Mouse (Mus musculus) left cerebral cortex, postnatal 14 days (tissue): ENCODE data around the gene Tap1. TPM values are rescaled to one million over a fixed set of nuclear protein-coding genes. Genes with fewer than 3 reads are reported as not detected.

Experiments
- DNase-seq, 2 experiments: peaks; one replicate each; pipeline ENCODE4 v3.0.0; 2021 to 2022; ENCODE audit warnings: low spot score in 2 of 2, mixed read lengths in 1 of 2
- intact Hi-C: fragments of 180-260 bp; cut with DNase I; formaldehyde crosslinking; loops from one replicate; pipeline ENCODE4 v1.15.1; 2025
- total RNA-seq, 2 experiments: library from RNA; stranded (reverse); gene quantifications; 2 replicates each; pipeline ENCODE4 v1.2.3; 2021

The Tap1 gene
- total RNA-seq, 2 experiments from 2014 or later, result 2.1 to 2.8 TPM

DNA sequence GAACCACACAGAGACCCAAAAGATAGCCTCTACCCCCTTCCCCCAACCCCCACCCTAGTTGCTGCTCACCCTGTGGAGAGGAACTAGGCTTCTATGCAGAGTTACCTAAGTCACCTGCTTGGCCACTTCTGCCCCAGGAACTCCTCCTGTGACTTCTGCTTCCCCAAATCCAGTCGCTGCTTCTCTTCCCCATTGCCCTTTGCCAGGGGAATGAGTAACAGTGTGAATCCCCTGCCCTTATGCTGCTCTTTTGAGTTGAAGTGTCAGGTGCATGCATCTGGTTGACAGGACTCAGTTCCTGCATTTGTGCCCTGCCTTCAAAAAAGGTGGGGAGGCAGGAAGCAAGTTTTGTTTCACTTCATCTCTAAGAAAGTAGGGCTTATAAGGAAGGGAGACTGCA, 13.3 kb upstream of the Tap1 start:
- intact Hi-C loops, result loop anchor here (5.0 to 10.0 kb wide), 2 partner anchors 171 to 238 kb away; no protein-coding TSS in a partner anchor

DNA sequence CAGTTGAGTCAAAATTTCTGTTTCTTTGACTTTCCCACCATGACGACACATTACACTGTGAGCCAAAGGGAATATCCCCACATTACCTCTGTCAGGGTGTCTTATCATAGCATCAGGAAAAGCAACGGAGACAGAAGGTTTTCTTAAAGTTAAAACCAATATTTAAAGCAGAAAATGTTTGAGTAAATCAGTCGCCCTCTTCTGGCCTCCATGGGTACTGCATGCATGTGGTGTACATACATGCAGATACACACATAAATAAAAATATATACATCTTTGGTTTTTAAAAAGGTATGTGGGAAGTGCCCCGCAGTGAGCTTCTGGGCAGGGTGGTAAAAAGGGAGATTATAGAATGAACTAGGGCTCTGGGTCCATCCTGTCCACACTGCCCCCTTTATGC, 10.2 kb upstream of the Tap1 start:
- no peak for DNase-seq
- intact Hi-C loops, result loop anchor here (10.0 kb wide), 1 partner anchor 168 kb away; no protein-coding TSS in a partner anchor

More for the DNA sequence above, 13.3 kb upstream of the Tap1 start:
- DNase-seq, result no peak

DNA sequence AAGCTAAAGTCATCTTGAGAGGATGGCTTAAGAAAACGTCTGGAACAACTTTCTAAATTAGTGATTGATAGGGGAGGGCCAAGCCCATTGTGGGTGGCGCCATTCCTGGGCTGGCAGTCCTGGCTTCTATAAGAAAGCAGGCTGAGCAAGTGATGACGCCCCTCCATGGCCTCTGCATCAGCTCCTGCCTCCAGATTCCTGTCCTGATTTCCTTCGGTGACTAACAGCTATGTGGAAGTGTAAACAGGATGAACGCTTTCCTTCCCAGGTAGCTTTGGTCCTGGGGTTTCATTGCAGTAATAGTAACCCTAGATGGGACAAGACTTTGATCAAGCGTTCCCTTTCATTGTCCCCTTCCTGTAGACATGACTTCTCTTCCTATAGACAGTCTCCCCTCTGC, 8.3 kb upstream of the Tap1 start:
- no peak for DNase-seq
- intact Hi-C loops, result loop anchor here (10.0 kb wide), 1 partner anchor 166 kb away; no protein-coding TSS in a partner anchor

GRCm38 (mm10) chr17:34179913-34180859, 7.2 kb upstream of the Tap1 start:
- no peak for DNase-seq
- intact Hi-C loops, result loop anchor here (10.0 kb wide), 1 partner anchor 165 kb away; no protein-coding TSS in a partner anchor

DNA sequence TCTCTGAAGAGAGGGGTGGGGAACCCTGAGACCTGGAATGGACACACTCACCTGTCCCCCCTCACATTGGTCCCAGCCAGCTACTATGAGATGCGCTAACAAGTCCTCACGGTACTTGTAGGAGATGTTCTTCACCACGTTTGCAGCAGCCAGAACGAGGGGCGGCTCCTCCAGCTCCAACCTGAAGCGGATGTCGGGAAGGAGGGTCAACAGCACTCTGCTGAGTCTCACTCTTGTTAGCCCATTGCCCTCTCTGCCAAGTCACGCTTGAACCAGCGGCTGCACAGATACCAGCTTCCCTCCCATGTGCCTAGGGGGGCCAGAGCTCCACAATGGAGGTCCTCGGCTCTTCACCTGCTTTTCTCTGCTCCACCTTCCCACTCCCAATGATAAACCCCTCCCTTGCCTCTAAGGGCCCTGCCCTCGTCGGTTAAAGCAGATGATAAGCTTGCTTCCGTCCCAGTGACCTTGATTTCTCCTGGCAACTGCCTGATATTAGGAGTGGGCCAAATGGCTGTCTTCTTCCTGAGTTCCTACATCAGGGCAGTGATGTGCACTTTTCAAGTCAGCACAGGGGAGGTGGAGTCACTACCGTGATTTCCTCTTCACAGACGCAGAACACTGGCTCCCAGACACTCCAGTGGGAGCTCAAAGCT, 3.7 kb upstream of the Tap1 start:
- no peak for DNase-seq
- intact Hi-C loops, result no loop called here

GRCm38 (mm10) chr17:34185526-34185925, 1.8 kb upstream of the Tap1 start:
- no peak for DNase-seq
- intact Hi-C loops, result no loop called here

DNA sequence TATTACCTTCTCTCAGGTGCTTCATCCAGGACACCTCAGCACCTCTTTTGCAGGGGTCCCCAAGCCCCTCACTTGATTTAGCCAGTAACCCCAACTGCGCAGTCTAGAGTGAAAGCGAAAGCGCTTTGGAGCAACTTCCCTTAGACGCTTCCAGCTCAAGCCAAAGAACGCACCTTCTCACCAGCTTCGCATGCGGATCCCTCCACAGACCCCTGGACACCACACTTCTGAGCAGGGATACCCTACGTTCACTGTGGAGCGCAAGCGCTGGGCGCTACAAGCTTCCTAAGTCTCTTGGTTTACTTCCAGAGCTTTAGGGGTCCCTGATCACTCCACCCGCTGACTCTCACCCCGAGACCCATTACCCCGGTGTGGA, 480 bp upstream of the Tap1 start:
- no peak for DNase-seq
- intact Hi-C loops, result no loop called here

GRCm38 (mm10) chr17:34188010-34188409, 657 bp downstream of the Tap1 start:
- no peak for DNase-seq
- intact Hi-C loops, result no loop called here

- DNase-seq, result no peak
- intact Hi-C loops, result no loop called here
Observed at GRCm38 (mm10) chr17:34188986-34189385, 1.6 kb downstream of the Tap1 start.

DNA sequence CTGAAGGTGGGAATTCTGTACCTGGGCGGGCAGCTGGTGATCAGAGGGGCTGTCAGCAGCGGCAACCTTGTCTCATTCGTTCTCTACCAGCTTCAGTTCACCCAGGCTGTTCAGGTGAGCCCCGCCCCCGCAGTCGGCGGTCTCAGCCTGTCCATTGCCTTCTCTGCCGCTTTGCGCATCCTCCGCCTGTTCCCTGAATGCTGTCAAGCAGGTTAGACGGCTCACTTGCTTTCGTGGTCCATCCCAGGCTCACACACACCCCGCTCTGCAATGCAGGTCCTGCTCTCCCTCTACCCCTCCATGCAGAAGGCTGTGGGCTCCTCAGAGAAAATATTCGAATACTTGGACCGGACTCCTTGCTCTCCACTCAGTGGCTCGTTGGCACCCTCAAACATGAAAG, 5.5 kb downstream of the Tap1 start:
- DNase-seq, result no peak
- intact Hi-C loops, result no loop called here

DNA sequence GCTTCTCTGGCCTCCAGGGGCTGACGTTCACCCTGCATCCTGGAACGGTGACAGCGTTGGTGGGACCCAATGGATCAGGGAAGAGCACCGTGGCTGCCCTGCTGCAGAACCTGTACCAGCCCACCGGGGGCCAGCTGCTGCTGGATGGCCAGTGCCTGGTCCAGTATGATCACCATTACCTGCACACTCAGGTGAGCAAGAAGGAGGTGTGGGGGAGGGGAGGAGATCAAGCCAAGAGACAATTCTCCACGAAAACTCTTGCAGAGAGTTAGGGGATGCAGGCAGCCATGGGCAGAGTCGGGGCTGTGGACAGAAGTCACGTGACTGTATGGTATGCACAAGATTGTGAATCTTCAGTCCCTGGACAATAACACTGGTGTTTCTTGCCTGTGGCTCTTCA, 6.1 kb downstream of the Tap1 start:
- intact Hi-C loops, result no loop called here
- DNase-seq, result no peak

- DNase-seq, result no peak
- intact Hi-C loops, result no loop called here
Observed at GRCm38 (mm10) chr17:34194723-34195122, 7.4 kb downstream of the Tap1 start.

- DNase-seq, result no peak
- intact Hi-C loops, result no loop called here
Observed at GRCm38 (mm10) chr17:34196491-34196890, 9.1 kb downstream of the Tap1 start.

GRCm38 (mm10) chr17:34196941-34197894, 9.9 kb downstream of the Tap1 start, which contains the start of gene Psmb8:
Gene Psmb8 (plus strand): TSS chr17:34197721.
- intact Hi-C loops, result no loop called here
- peak; percentile 87 to 91 for DNase-seq

DNA sequence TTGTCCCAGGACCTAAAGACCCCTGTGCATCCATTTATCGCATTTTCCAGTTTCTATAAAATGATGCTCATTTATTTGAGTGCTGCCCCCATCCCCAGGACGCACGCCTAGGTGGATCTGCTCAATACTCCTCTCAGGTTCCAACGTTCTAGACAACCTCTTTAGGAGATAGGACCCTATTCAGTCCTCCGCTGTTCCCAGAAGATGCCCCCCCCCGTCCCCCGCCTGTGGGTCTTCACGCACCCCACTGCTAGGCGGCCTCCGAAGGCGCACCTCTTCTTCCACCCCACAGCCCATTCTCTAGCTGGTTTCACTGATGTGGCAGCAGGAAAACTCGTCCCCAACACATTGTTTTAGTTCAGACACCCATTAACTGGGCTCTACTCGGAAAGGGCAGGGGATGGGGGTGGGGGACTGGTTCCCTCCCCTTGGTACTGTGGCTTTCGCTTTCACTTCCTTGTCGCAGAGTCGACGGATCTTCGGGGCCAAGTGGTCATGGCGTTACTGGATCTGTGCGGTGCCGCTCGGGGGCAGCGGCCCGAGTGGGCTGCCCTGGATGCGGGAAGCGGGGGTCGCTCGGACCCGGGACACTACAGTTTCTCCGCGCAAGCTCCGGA, 10.7 kb downstream of the Tap1 start:
- DNase-seq, result no peak
- intact Hi-C loops, result no loop called here

DNA sequence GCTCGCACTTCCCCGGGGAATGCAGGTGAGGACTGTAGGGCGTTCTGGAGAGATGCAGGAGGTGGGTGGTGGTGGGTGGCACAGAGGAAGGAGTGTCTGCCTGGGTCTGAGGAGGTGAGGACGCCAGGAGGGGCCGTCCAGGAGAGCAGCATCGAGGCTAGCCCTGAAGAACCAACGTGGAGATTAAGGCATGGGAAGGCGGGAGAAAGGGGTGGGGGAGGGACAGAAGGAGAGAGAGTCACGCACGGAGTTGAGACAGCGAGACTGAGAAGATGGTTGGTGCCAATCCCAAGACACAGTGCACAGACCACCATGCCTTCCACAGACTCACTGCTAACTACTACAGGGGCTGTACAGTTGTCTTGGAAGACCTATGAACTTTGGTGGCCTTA, 11.2 kb downstream of the Tap1 start:
- intact Hi-C loops, result no loop called here
- DNase-seq, result no peak

DNA sequence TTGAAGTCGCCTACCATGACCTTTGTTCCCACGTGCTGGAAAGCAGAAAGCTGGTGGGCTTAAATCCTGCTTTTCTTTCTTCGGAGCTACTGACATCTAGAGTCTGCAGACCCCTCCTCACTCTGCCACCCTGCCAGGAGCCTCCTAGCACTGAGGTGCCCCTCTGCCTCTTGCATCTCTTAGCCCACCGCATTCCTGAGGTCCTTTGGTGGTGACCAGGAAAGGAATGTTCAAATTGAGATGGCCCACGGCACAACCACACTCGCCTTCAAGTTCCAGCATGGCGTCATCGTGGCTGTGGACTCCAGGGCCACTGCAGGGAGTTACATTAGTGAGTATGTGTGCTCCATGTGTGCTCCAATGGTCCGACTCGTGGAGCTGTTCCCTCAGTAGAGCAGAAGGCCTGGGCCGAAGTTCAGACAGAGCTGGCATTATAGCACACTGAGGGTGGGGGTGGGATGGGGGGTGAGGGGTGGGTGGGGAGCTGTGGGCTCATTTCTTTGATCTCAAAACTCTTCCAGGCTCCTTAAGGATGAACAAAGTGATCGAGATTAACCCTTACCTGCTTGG, 11.8 kb downstream of the Tap1 start:
- no peak for DNase-seq
- intact Hi-C loops, result no loop called here

DNA sequence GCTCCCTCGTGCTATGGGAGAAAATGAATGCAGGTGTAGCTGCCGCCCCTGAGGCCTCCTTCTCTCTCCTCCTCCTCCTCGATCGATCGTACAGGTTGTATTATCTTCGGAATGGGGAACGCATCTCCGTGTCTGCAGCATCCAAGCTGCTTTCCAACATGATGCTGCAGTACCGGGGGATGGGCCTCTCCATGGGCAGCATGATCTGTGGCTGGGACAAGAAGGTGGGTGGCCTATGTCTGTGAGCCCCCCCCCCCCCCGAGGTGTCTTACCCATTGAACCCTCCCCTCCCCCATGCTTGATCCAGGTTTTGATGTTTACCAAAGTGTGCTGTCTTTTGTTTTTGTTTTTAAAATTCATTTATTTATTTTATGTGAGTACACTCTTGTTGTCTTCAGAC, 12.7 kb downstream of the Tap1 start:
- intact Hi-C loops, result no loop called here
- DNase-seq, result no peak
